Mouse (Mus musculus) thymus, adult 2 months (tissue): ENCODE measurements at regions not wholly inside any gene's neighbourhood (a gene's known extent, or its start where the extent isn't known, plus 50 kb on each side); places are given as distances from the start of the nearest gene placed in this dataset.
"Not testable (repeated sequence)": the region's sequence is repeated elsewhere in the genome, so short reads cannot be mapped to it uniquely, and the experiment has no call there.

Experiments
- DNase-seq: peaks from one replicate; pipeline ENCODE4 v3.0.0; 2021
- H3K27ac ChIP-seq: fragments of 200-500 bp; 2 replicates; pipeline ENCODE4 v1.5.1; 2012; ENCODE audit warnings: low read length, control low read depth; ENCODE audit not compliant: control insufficient read depth, insufficient read depth
- H3K27me3 ChIP-seq: fragments of 200-500 bp; 2 replicates; pipeline ENCODE4 v1.6.1; 2012; ENCODE audit warnings: mild to moderate bottlenecking, low read length, moderate library complexity, mixed read lengths; ENCODE audit not compliant: control insufficient read depth, insufficient read depth
- H3K36me3 ChIP-seq: fragments of 200-500 bp; 2 replicates; pipeline ENCODE4 v1.6.1; 2012; ENCODE audit warnings: mild to moderate bottlenecking, low read length, moderate library complexity; ENCODE audit not compliant: control insufficient read depth, insufficient read depth
- H3K4me1 ChIP-seq: fragments of 200-500 bp; replicated peaks from 2 replicates; pipeline ENCODE4 v1.6.1; 2012; ENCODE audit warnings: low read length; ENCODE audit not compliant: control insufficient read depth, insufficient read depth
- H3K4me3 ChIP-seq: fragments of 200-500 bp; 2 replicates; pipeline ENCODE4 v1.5.1; 2012; ENCODE audit warnings: mild to moderate bottlenecking, low read length, control low read depth, moderate library complexity; ENCODE audit not compliant: control insufficient read depth, insufficient read depth
- CTCF ChIP-seq: fragments of 200-500 bp; IDR thresholded peaks from 2 replicates; pipeline ENCODE4 v1.5.1; 2012; ENCODE audit warnings: mild to moderate bottlenecking, control low read depth, low read length, moderate library complexity, borderline replicate concordance; ENCODE audit not compliant: control insufficient read depth, poor library complexity, insufficient read depth; ENCODE audit errors: extremely low read depth
- POLR2A ChIP-seq: fragments of 200-500 bp; IDR thresholded peaks from 2 replicates; pipeline ENCODE4 v1.6.1; 2012; ENCODE audit warnings: mild to moderate bottlenecking, low read length, control low read depth, moderate library complexity; ENCODE audit not compliant: control insufficient read depth, poor library complexity, insufficient read depth; ENCODE audit errors: extremely low read depth
- WGBS: fragments of 180-500 bp; shearing (Covaris S2); methylation state at CpG from one replicate; pipeline ENCODE4 v1.1.7; 2018; 5-methylcytosine and 5-hydroxymethylcytosine counted together

- H3K27me3 ChIP-seq = no peaks in the 10 kb centered on the region
- no peaks in the 10 kb centered on the region for H3K36me3 ChIP-seq
- H3K4me3 ChIP-seq = no peak overlapping the region
- peaks cover 2% of the 10 kb centered on the region; the same call in 1 of the 2 replicates for H3K4me1 ChIP-seq
- no peak overlapping the region for H3K27ac ChIP-seq
- no peak for TF ChIP-seq CTCF
- TF ChIP-seq POLR2A = no peak
- 91% methylated on average over 10 of the region's 10 CpGs for WGBS
- DNase-seq = no peak
These were observed 128.6 kb downstream of the Zfp36l1 start for GRCm38 (mm10) chr12:79984025-79984790.

- H3K36me3 ChIP-seq = no peaks in the 10 kb centered on the region
- 73% methylated on average over 6 of the region's 6 CpGs for WGBS
- H3K27me3 ChIP-seq = no peaks in the 10 kb centered on the region
- TF ChIP-seq CTCF (no peak), POLR2A (no peak)
- peaks cover 2% of the 10 kb centered on the region; the same call in 1 of the 2 replicates for H3K4me1 ChIP-seq
- no peak overlapping the region for H3K4me3 ChIP-seq
- no peak for DNase-seq
- no peak overlapping the region for H3K27ac ChIP-seq
These were observed 129.6 kb downstream of the Zfp36l1 start for GRCm38 (mm10) chr12:79983232-79983631.

- not testable (repeated sequence) for H3K4me3 ChIP-seq, H3K4me1 ChIP-seq, DNase-seq, H3K27me3 ChIP-seq, H3K36me3 ChIP-seq, H3K27ac ChIP-seq
- WGBS = 92% methylated on average over 1 of the region's 1 CpGs
These were observed 130.3 kb downstream of the Zfp36l1 start for GRCm38 (mm10) chr12:79982497-79982896.

GRCm38 (mm10) chr12:79980711-79981110 lies 132.1 kb downstream of the Zfp36l1 start:
- Histone ChIP-seq H3K4me3 (no peak overlapping the region), H3K27ac (no peak overlapping the region), H3K27me3 (no peaks in the 10 kb centered on the region), H3K4me1 (no peaks in the 10 kb centered on the region), H3K36me3 (no peaks in the 10 kb centered on the region)
- no peak for TF ChIP-seq CTCF
- TF ChIP-seq POLR2A = no peak
- no peak for DNase-seq
- 83% methylated on average over 4 of the region's 4 CpGs for WGBS

GRCm38 (mm10) chr12:79977136-79977535 lies 135.7 kb downstream of the Zfp36l1 start:
- no peaks in the 10 kb centered on the region for H3K36me3 ChIP-seq
- TF ChIP-seq POLR2A (no peak), CTCF (no peak)
- H3K27ac ChIP-seq = no peak overlapping the region
- 98% methylated on average over 3 of the region's 3 CpGs for WGBS
- no peaks in the 10 kb centered on the region for H3K27me3 ChIP-seq
- no peaks in the 10 kb centered on the region for H3K4me1 ChIP-seq
- DNase-seq = no peak
- H3K4me3 ChIP-seq = no peak overlapping the region

GRCm38 (mm10) chr12:79975466-79976239 lies 137.2 kb downstream of the Zfp36l1 start:
- no peak overlapping the region for H3K4me3 ChIP-seq
- H3K27ac ChIP-seq = no peak overlapping the region
- no peaks in the 10 kb centered on the region for H3K36me3 ChIP-seq
- no peaks in the 10 kb centered on the region for H3K27me3 ChIP-seq
- no peak for DNase-seq
- no peak for TF ChIP-seq POLR2A
- no peak for TF ChIP-seq CTCF
- H3K4me1 ChIP-seq = no peaks in the 10 kb centered on the region
- 95% methylated on average over 9 of the region's 9 CpGs for WGBS

- Histone ChIP-seq H3K4me1 (no peaks in the 10 kb centered on the region), H3K27me3 (no peaks in the 10 kb centered on the region), H3K36me3 (no peaks in the 10 kb centered on the region), H3K27ac (no peak overlapping the region), H3K4me3 (no peak overlapping the region)
- TF ChIP-seq CTCF (no peak), POLR2A (no peak)
- WGBS = 86% methylated on average over 6 of the region's 6 CpGs
- no peak for DNase-seq
These were observed 137.8 kb downstream of the Zfp36l1 start for GRCm38 (mm10) chr12:79975050-79975449.
